Mouse (Mus musculus) retina, embryonic 14.5 days (tissue): ENCODE results near the gene Zfyve27.
A peak's percentile ranks its signal among the peaks of the same experiment; 100 is the strongest.

Experiments
- DNase-seq: peaks from one replicate; pipeline ENCODE4 v3.0.0-alpha.2; 2015; ENCODE audit warnings: low spot score

Gene Zfyve27

GRCm38 (mm10) chr19:42163764-42164163 lies at the start of gene Zfyve27:
Gene Zfyve27 (plus strand): TSS chr19:42163951.
- DNase-seq: no peak

DNA sequence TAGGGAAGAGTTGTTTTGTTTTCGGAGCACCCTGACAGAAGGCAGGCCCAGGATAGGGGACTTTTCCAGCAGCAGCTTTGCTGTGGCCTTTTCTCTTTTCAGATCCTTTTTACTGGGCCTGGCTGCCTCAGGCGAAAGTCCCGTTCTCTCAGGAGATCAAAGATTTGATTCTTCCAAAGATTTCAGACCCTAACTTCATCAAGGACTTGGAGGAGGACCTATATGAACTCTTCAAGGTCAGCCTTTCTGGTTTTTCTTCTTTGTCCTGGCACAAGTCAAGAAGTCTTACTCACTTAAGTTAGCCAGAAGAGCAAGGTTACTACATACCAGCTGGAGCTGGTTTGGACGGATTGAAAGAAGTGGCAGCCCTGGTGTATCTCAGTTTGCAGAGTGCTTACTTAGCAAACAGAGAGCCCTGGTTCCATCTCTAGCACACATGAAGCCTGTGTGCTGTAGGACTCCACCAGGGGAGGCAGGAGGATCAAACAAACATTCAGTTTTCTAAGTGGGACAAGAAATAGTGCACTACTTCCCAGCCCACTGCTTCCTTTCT lies 47.9 kb upstream of the Zfyve27 start:
- no peak for DNase-seq

- no peak for DNase-seq
Measured at GRCm38 (mm10) chr19:42118142-42118541, 45.6 kb upstream of the Zfyve27 start.

GRCm38 (mm10) chr19:42118596-42118995 lies 45.2 kb upstream of the Zfyve27 start:
- no peak for DNase-seq

DNA sequence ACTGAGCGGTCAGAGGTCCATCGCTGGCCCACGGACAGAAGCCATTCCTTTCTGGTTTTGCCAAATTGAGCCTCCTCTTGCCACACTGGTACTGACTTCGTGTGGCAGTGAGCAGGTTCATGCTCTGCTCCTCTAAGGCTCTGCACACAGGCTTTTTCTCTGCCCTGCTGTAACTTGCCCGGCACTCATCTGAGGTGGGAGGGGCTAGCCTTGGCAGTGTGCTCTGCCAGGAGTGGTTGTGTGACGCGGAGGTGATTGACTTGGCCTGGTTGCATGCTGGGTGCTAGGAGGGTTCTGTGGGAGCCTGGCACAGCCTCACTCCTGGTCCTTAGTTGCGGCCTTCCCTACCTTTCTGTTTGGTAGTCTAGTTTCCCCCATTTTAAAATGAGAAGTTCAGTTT lies 43.3 kb upstream of the Zfyve27 start:
- DNase-seq: no peak

DNA sequence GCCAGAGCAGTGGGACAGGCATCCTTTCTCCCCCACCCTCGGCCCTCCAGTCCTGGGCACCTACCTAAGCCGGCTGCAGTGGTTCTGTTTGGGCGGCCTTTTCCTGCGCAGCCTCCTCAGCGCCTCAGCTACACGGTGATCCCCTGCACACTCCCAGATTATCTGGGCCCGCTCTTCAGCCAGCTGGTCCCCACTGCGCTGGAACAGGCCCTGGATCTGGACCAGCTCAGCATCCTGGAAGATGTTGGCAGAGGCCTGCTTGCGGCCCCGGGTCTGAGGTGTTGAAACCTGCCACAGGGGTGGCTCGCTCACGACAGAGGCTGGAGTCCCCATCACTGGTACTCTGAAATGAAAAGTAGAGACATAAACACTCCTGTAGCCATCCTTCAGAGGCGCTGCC lies 39.1 kb upstream of the Zfyve27 start:
- no peak for DNase-seq

DNA sequence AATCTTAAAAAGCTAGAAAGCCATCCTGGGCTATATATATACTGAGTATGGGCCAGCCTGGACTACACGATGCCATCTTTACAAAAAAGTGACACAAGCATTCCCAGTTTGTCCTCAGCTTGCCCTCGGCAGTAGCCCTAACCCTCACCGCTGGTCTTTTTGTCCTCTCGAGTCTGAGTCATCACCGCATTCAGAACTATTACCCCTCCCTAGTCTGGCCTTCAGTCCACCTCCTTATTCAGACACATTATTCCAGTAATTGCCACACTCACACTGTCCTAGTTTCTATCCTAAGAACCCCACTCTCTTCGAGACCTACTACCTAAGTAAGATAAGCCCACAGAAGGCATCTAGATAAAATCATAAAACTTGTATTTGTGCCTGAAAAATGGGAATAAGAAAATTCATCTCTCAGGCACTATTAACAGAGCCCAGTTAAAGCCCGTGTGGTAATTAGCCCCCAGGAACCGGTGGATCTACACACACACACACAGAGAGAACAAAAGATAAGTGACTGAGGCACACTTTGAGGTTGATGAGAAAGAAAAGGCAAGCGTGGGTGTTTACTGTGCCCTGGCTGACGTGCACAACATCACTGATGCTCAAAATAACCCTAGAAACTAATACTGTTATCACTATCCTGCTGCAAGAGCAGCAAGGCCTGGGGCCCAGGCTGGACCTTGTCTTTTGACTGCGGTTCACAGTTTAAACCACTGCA lies 38.1 kb upstream of the Zfyve27 start:
- no peak for DNase-seq

GRCm38 (mm10) chr19:42126219-42126605 lies 37.5 kb upstream of the Zfyve27 start:
- DNase-seq: no peak

DNA sequence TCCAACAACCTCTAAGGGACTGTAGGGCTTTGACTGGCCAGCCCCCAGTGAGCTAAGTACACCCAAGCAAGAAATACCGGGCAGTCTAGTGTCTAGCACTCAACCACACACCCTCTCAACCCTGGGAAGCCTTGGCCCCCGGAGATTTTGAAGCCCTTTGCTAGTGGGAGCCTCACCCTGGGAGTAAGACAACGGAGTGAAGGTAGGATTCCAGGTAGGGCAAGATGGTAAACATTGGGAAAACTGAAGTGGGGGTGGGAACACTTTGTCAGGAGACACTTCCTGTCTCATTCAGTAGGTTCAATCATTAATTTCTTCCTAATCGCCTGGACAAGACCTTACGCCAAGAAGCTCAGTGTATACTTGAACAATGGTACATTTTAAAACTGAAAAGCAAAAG lies 36.7 kb upstream of the Zfyve27 start:
- DNase-seq: no peak

DNA sequence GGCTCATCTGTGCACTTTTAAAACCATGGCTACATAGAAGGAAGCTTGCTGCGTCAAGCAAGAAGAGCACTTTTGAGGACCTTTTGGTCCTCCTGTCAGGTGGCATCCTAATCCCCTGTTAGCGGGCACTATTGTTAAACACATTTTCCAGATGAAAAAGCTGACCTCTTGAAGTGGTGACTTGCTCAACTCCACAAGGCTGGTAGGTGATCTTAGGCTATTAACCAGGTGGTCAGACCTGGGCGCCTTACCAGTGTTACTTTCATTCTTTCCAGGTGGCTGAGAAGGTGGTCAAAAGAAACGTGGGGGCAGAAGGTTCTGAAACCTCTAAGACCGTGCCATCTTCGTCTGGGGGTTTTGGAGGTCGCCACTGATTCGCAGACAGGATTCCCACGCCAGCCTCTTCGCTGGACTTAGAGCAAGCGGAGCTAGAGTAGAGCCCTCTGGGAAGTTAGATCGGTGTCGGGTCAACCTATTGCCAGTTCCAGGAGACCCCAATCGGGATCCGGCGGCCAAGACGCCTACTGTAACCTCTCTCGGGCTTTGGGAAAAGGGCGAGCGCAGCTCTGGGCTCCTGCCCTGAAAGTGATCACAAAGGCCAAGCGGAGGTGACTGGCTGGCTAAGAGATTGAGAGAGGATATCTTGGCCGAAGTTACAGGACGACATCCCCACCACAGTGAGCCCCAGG lies 35.6 kb upstream of the Zfyve27 start:
- no peak for DNase-seq

DNA sequence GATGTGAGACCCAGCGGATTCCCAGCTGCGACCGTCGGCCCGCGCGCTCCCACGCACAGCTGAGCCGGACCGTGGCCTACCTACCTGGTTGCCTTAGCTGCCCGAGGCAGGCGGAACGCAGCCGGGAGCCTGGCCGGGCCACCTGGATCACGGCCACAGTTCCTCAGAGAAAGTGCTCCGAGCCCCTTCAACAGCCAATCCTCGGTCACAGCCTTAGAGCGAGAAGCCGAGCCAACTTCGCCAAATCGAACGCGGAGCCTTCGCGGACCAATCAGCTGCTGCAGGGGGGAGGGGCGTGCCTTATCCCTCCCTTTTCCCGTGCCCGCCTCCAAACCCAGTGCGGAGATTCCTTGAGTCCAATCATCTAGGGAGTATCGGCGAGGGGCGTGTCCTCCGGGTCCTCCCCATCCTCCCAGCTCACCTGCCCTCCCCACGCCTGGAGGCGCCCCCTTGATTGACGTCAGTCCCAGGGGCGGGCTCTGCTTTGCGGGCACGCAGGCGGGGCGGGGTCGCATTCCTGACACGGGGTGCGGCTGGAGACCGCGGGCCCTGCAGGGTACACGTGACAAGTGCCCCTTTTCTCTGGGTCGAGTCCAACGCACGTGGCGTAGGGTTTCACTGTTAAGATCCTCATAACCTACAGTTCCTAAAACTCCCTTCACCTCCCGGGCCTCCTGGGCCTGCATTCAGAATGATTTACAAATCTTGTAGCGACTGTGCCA lies 34.8 kb upstream of the Zfyve27 start, which contains the start of gene Avpi1:
Avpi1 (minus strand) TSS at position 273 of the 722 bp plus-strand sequence.
- peak; percentile 95 for DNase-seq

GRCm38 (mm10) chr19:42129509-42130293 lies 34.0 kb upstream of the Zfyve27 start:
- no peak for DNase-seq

DNA sequence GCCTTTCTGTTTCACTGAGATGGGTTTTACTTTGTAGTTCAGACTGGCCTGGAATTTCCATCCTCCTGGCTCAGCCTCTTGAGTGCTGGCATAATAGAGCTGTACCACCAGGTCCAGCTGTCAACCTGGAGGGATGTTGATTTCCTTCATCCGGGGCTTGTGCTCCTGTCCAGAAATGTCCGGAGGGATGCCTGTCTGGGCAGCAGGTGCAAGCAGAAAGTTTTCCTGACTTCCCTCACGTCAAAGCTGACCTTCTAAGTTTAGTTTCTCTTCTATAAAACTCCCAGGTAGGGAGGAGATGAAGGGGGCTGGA lies 33.5 kb upstream of the Zfyve27 start:
- DNase-seq: no peak

DNA sequence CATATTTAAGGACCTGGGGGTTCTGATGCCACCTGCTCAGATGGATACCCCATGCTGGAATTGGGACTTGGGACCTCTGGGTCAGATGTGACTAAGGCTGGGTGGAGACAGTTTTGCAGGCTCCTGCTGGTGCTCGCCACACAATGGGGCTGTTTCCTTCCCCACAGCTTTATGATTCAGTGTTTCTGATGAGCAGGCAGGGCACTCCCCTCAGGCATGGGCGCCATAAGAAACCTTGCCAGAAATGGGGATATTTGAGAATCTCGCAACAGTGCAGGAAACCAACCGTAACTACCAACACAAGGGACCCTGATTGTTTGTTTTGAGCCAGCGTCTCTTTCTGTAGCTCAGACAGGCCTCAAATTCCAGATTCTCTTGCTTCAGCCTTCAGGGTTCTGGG lies 32.6 kb upstream of the Zfyve27 start:
- no peak for DNase-seq

GRCm38 (mm10) chr19:42135070-42135469 lies 28.7 kb upstream of the Zfyve27 start:
- DNase-seq: no peak

GRCm38 (mm10) chr19:42136126-42136525 lies 27.6 kb upstream of the Zfyve27 start:
- peak; percentile 37 for DNase-seq

DNA sequence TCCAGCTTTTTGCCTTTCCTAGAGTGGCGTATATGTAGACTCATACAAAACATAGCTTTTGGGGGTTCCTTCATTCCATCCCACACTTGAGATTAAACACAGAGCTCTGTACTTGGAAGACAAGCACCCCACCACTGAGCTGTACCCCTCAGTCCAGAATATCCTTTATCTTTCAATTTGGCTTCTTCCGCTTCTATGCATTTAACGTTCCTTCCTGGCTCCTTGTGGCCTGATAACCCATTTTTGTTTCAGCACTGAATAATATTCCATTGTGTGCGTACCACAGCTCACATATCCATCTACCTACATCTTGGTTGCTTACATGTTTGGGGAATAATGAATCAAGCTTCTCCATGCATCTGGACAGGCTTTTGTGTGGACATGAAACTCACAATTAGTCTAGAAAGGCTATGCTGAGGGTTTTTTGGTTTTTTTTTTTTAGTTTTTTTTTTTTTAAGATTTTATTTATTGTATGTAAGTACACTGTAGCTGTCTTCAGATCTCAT lies 26.5 kb upstream of the Zfyve27 start:
- DNase-seq: no peak

DNA sequence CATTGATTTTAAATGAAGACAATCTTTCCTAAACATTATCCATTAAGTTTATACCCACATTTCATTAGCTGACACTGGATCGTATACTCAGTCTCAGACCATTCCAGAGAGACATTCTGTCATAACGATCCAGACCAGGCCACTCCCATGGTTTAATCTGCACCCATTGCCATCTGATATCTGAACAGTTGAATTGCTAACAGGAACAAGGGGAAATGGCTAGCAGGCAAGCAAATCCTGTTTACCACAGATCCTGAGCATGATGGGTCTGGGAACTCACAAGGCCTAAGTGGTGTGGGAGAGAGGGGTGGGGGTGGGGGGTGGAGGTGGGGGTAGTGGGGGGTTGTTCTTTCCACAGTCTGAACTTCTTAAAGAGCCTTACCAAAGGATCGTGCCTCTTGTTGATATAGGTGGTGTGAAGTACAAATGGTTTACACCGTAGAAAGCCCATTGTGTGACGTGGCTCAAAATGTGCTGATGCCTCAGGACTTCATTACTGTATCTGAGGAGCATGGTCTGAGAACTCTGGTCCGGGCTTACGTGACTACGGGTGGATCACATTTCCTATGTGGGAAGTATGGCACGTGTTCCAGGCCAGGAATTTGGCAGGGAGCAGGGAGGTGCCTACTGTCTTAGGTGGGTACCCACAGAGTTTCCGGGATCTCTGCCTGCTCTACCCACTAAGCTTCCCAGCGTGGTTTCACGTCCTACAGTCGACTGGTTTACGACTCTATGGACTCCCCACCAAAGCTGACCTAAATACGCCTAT lies 25.1 kb upstream of the Zfyve27 start:
- no peak for DNase-seq

DNA sequence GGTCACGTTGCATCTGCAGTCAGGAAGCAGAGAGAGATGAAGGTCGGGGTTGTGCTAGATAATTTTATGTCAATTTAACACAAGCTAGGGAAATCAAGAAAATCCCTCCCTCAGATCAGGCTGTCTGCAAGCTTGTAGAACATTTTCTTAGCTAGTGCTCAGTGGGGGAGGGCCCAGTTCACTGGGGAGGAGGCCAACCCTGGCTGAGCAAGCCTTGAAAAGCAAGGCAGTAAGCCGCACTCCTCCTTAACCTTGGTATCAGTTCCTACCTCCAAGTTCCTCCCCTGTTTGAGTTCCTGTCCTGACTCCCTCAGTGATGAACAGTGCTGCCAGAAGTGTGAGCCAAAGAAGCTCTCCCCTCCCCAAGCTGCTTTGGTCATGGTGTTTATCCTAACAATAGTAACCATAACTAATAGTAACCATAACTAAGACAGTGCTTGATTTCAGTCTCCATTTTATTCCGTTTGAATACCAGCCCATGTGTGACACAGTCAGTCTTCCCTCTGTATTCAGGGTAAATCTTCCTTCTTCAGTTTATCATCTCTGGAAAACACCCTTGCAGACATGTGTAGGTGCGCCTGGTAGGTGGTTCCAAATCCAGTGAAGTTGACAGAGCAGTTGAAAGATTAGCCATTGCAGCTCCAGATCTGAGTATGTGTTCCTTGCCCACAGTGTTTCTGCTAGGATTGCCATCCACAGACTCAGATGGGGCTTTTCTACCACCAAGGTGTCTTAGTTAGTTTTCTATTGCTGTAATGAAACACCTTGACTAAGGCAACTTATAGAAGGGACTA lies 23.8 kb upstream of the Zfyve27 start:
- DNase-seq: no peak

DNA sequence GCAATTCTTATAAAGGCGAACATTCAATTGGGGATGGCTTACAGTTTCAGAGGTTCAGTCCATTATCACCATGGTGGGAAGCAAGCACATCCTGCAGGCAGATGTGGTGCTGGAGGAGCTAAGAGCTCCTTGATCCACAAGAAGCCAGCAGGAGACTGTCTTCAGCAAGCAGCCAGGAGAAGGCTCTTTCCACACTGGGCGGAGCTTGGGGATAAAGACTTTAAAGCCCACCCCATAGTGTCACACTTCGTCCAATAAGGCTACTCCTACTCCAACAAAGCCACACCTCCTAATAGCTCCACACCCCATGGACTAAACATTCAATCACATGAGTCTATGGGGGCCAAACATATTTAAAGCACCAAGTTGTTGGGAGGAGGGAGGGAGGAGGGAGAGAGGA lies 21.8 kb upstream of the Zfyve27 start:
- DNase-seq: no peak
